Mouse (Mus musculus) ovary, adult 18-20 months (tissue): ENCODE results near the gene Sprr1a.
"Not testable (repeated sequence)": the region's sequence is repeated elsewhere in the genome, so short reads cannot be mapped to it uniquely, and the experiment has no call there.

Experiments
- DNase-seq: peaks from one replicate; pipeline ENCODE4 v3.0.0; 2022; ENCODE audit warnings: low spot score, mixed read lengths

Gene Sprr1a

GRCm38 (mm10) chr3:92485863-92486262 lies at the start of gene Sprr1a:
Gene Sprr1a, minus strand, starts transcription at chr3:92485895.
- DNase-seq, result no peak

GRCm38 (mm10) chr3:92534411-92534810 lies 48.7 kb upstream of the Sprr1a start, which contains the start of gene 2310046K23Rik:
Gene 2310046K23Rik, minus strand, starts transcription at chr3:92534511.
- no peak for DNase-seq

GRCm38 (mm10) chr3:92512325-92512724 lies 26.6 kb upstream of the Sprr1a start:
- DNase-seq, result no peak

- DNase-seq, result no peak
These were observed 25.1 kb upstream of the Sprr1a start for GRCm38 (mm10) chr3:92510786-92511185.

GRCm38 (mm10) chr3:92508185-92508584 lies 22.5 kb upstream of the Sprr1a start:
- DNase-seq, result no peak

GRCm38 (mm10) chr3:92503528-92503927 lies 17.8 kb upstream of the Sprr1a start:
- DNase-seq, result no peak

- no peak for DNase-seq
These were observed 14.7 kb upstream of the Sprr1a start, which contains the start of gene Sprr4 for GRCm38 (mm10) chr3:92500393-92500792. Gene Sprr4, minus strand, starts transcription at chr3:92500493.

GRCm38 (mm10) chr3:92490262-92490661 lies 4.6 kb upstream of the Sprr1a start:
- not testable (repeated sequence) for DNase-seq

- DNase-seq, result no peak
These were observed 612 bp upstream of the Sprr1a start for GRCm38 (mm10) chr3:92486307-92486706.

GRCm38 (mm10) chr3:92481249-92481648 lies 4.4 kb downstream of the Sprr1a start:
- not testable (repeated sequence) for DNase-seq

- DNase-seq, result no peak
These were observed 15.6 kb downstream of the Sprr1a start for GRCm38 (mm10) chr3:92470111-92470510.

GRCm38 (mm10) chr3:92467424-92467823 lies 18.3 kb downstream of the Sprr1a start:
- DNase-seq, result no peak

- DNase-seq, result no peak
These were observed 19.1 kb downstream of the Sprr1a start for GRCm38 (mm10) chr3:92466576-92466975.

- DNase-seq, result no peak
These were observed 27.1 kb downstream of the Sprr1a start, which contains the start of gene Sprr3 for GRCm38 (mm10) chr3:92458620-92459019. Gene Sprr3, minus strand, starts transcription at chr3:92458720.

GRCm38 (mm10) chr3:92455151-92455550 lies 30.5 kb downstream of the Sprr1a start:
- no peak for DNase-seq

GRCm38 (mm10) chr3:92440177-92440576 lies 45.5 kb downstream of the Sprr1a start:
- no peak for DNase-seq

GRCm38 (mm10) chr3:92438689-92439088 lies 47.0 kb downstream of the Sprr1a start, which contains the start of gene Sprr1b:
Gene Sprr1b, minus strand, starts transcription at chr3:92438789.
- no peak for DNase-seq
